Mouse (Mus musculus) right cerebral cortex, postnatal 4 days (tissue): ENCODE data around the gene Ube2m.

Experiments used
- DNase-seq: peaks from one replicate; pipeline ENCODE4 v3.0.0-alpha.2; 2022

The Ube2m gene

GRCm38 (mm10) chr7:12998053-12998452, 40.0 kb downstream of the Ube2m start, which contains the start of gene Slc27a5:
TSS of gene Slc27a5 (minus strand) at chr7:12998192.
- DNase-seq = no peak

- DNase-seq = no peak
These were observed 40.8 kb downstream of the Ube2m start for GRCm38 (mm10) chr7:12997230-12997629.

- no peak for DNase-seq
These were observed 42.2 kb downstream of the Ube2m start for GRCm38 (mm10) chr7:12995862-12996261.

- DNase-seq = no peak
These were observed 44.9 kb downstream of the Ube2m start for GRCm38 (mm10) chr7:12993148-12993547.

GRCm38 (mm10) chr7:12992222-12992621, 45.9 kb downstream of the Ube2m start:
- no peak for DNase-seq

- no peak for DNase-seq
These were observed 50.5 kb downstream of the Ube2m start for GRCm38 (mm10) chr7:12987409-12988189.

GRCm38 (mm10) chr7:12986906-12987305, 51.2 kb downstream of the Ube2m start:
- DNase-seq = no peak

- DNase-seq = no peak
These were observed 52.4 kb downstream of the Ube2m start for GRCm38 (mm10) chr7:12985724-12986123.
